Mouse (Mus musculus): ENCODE data around the gene Evl.

DNA sequence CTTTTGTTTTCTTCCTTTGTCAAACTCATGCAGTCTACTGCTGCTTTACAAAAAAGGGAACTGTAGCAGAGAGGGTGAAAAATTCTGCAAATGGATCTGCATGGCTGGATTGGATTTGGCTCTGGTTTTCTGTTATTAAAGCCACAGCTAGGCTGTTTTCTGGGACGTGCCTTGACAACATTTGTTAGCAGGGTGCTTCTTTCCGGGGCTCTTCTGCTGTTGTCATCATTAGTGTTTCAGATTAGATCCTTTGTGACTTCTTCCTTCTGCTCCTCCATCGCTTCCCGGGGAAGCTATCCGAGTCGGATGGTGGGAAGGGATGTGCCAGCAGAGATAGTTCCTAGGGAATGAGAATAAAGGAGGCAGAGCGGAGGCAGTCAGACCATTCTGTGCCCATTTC, 51.8 kb downstream of the Evl start:
- TF ChIP-seq CTCF (IDR thresholded peaks at IDR 0.05; ENCODE audit: insufficient read depth, low read length) (no peak), POLR2A (IDR thresholded peaks at IDR 0.05; ENCODE audit: borderline replicate concordance, extremely low read depth, low read depth, low read length) (no peak)

All from lung, adult 2 months (tissue).